Mouse (Mus musculus): Measurements from ENCODE around the gene Hepacam2.

DNA sequence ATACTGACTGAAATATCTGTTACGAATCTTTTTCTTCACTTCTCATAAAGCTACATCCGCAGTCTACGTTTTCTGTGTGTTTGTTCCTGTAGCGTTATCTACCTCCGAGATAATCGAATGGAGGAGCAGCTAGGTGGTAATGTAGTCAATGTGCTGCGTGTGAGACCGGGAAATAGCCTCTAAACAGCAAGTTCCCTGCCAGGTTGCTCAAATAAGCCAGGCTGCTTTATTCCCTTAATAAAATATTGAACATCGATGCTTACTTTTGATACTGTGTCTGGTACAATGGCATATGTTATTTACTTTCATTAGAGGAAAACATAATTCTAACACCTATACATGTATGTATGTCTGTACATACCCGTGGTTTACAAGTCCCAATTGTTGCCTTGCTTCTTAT lies 13.0 kb upstream of the Hepacam2 start:
- no peak for TF ChIP-seq CTCF (IDR thresholded peaks at IDR 0.05; ENCODE audit: extremely low read depth, insufficient read length, insufficient replicate concordance, low read depth, low read length)
- TF ChIP-seq POLR2A (IDR thresholded peaks at IDR 0.05; ENCODE audit: low read depth, low read length): no peak

Data from small intestine, adult 2 months (tissue).